Mouse (Mus musculus) midbrain, embryonic 15.5 days (tissue): ENCODE results near the gene Rprd1b. TPM values are rescaled to one million over a fixed set of nuclear protein-coding genes. Genes with fewer than 3 reads are reported as not detected.
A peak's percentile ranks its signal among the peaks of the same experiment; 100 is the strongest.

ENCODE experiments used
- ATAC-seq: fragments of 200-750 bp; cut with Nextera tagmentation; replicated peaks from 2 replicates; pipeline ENCODE4 v1.8.0; 2017; ENCODE audit warnings: moderate TSS enrichment
- H3K27ac ChIP-seq: fragments of 300-500 bp; sonication (generic); 2 replicates; pipeline ENCODE4 v1.5.1; 2015; ENCODE audit warnings: mild to moderate bottlenecking, inconsistent platforms
- H3K27me3 ChIP-seq: fragments of 300-500 bp; sonication (generic); replicated peaks from 2 replicates; pipeline ENCODE4 v1.6.1; 2015; ENCODE audit warnings: inconsistent platforms
- H3K36me3 ChIP-seq: fragments of 300-500 bp; sonication (generic); replicated peaks from 2 replicates; pipeline ENCODE4 v1.6.1; 2015; ENCODE audit warnings: inconsistent platforms
- H3K4me1 ChIP-seq: fragments of 300-500 bp; sonication (generic); 2 replicates; pipeline ENCODE4 v1.6.1; 2015; ENCODE audit warnings: inconsistent platforms
- H3K4me2 ChIP-seq: fragments of 300-500 bp; sonication (generic); 2 replicates; pipeline ENCODE4 v1.6.1; 2015; ENCODE audit warnings: inconsistent platforms, mild to moderate bottlenecking, moderate library complexity
- H3K4me3 ChIP-seq: fragments of 300-500 bp; sonication (generic); 2 replicates; pipeline ENCODE4 v1.5.1; 2015; ENCODE audit warnings: mild to moderate bottlenecking, inconsistent platforms
- H3K9ac ChIP-seq: fragments of 300-500 bp; sonication (generic); 2 replicates; pipeline ENCODE4 v1.6.1; 2015; ENCODE audit warnings: mild to moderate bottlenecking, inconsistent platforms
- H3K9me3 ChIP-seq: fragments of 300-500 bp; sonication (generic); 2 replicates; pipeline ENCODE4 v1.6.1; 2016; ENCODE audit warnings: inconsistent platforms
- WGBS: fragments of 180-500 bp; shearing (Covaris S2); methylation state at CpG from one replicate; pipeline ENCODE4 v1.1.7; 2015; ENCODE audit warnings: mixed read lengths; 5-methylcytosine and 5-hydroxymethylcytosine counted together
- polyA plus RNA-seq: library from polyadenylated mRNA; unstranded; fragments of >200 nt; fragmentation: Nextera tagmentation; extraction: Ambion mirVana; gene quantifications from 2 replicates; pipeline ENCODE4 v1.2.1, GENCODE M21; 2015

Gene Rprd1b
- polyA plus RNA-seq, 1 experiment from 2014 or later: 34.7 TPM

DNA sequence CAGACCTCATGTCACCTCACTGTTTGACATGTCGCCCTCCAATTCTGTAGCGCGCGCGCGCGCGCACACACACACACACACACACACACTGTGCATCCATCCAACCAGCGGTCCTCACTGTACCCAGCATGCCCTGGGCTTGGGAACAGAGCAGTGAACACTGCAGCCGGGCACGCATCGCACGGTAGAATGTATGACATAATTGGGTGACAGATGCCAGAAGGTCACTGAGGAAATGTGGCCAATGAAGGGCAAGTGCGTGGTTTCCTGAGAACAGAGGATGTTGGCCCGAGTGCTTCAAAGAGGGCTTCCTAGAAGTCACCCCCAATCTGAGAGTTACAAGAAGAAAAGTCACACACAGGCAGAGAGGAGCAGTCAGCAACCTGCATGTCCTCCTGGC, 146.7 kb downstream of the Rprd1b start:
- ATAC-seq: no peak
- Histone ChIP-seq H3K36me3 (no peaks in the 10 kb centered on the region), H3K9me3 (no peaks in the 10 kb centered on the region), H3K27ac (no peak overlapping the region), H3K27me3 (no peaks in the 10 kb centered on the region), H3K4me3 (no peak overlapping the region), H3K4me2 (no peak overlapping the region), H3K9ac (no peak overlapping the region), H3K4me1 (peaks cover 19% of the 10 kb centered on the region)
- 86% methylated on average over 15 of the region's 15 CpGs for WGBS

DNA sequence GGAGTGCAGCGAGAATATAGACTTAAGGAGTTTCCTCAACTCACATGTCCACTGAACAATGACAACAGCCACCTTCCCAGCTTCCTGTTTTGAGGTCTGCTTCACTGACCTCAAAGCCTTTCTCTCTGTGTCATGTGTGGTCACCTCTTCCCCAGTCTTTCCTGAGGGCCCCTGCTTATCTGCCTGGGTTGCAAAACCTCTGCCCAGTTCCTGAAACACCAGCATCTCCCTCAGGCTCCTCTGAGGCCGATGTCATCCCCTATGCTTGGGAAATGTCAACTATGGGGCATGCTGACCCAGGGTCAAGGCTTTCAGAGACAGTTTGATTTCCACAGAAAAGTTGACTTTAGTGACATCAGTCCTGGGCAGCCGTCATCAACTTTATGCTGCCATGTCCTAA, 147.1 kb downstream of the Rprd1b start:
- no peak for ATAC-seq
- Histone ChIP-seq H3K4me1 (peaks cover 19% of the 10 kb centered on the region), H3K27me3 (no peaks in the 10 kb centered on the region), H3K36me3 (no peaks in the 10 kb centered on the region), H3K9ac (no peak overlapping the region), H3K27ac (no peak overlapping the region), H3K4me2 (no peak overlapping the region), H3K4me3 (no peak overlapping the region), H3K9me3 (no peaks in the 10 kb centered on the region)
- 89% methylated on average over 3 of the region's 3 CpGs for WGBS

DNA sequence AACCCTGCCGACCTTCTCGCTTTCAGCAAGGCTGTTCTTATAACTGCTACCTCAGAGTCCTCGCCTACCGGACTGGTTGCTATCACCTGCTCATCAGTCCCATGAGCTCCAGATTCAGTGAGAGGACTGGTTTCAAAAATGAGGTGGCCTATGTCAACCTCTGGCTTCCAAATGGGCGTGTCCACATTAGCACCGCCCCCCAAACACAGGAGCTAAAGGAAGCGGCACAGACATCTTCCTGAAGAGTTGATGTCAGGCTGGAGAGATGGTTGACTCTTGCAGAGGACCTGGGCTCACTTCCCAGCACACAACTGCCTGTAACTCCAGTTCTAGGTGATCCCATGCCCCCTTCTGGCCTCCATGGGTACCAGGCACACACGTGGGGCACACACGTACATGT, 148.5 kb downstream of the Rprd1b start:
- Histone ChIP-seq H3K36me3 (no peaks in the 10 kb centered on the region), H3K27ac (no peak overlapping the region), H3K27me3 (no peaks in the 10 kb centered on the region), H3K9ac (no peak overlapping the region), H3K4me2 (no peak overlapping the region), H3K4me3 (no peak overlapping the region), H3K4me1 (peaks cover 22% of the 10 kb centered on the region), H3K9me3 (no peaks in the 10 kb centered on the region)
- 89% methylated on average over 9 of the region's 9 CpGs for WGBS
- ATAC-seq: no peak

DNA sequence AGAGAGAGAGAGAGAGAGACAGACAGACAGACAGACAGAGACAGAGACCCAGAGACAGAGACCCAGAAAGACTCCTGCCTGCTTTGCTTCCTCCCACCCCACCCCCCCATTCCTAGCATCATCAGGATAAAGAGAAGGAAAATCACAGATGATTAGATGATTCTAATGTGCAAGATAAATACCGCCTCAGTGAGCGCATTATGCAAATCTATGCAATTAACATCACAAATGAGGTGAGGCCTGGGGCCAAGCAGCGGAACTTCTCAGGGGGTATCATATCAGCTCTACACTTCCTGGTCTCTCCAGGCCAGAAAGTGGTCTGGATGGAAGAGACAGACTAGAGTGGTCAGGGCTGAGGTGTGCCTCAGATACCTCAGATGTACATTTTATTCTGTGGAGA, 149.3 kb downstream of the Rprd1b start:
- no peaks in the 10 kb centered on the region for H3K36me3 ChIP-seq
- H3K9me3 ChIP-seq: no peaks in the 10 kb centered on the region
- ATAC-seq: no peak
- H3K27ac ChIP-seq: 0 out of 2 replicates have a peak overlapping the region, but pooled peaks have one; percentile 26
- H3K27me3 ChIP-seq: no peaks in the 10 kb centered on the region
- WGBS: 21% methylated on average over 3 of the region's 3 CpGs
- H3K4me1 ChIP-seq: peaks cover 27% of the 10 kb centered on the region
- no peak overlapping the region for H3K9ac ChIP-seq
- no peak overlapping the region for H3K4me2 ChIP-seq
- H3K4me3 ChIP-seq: no peak overlapping the region

DNA sequence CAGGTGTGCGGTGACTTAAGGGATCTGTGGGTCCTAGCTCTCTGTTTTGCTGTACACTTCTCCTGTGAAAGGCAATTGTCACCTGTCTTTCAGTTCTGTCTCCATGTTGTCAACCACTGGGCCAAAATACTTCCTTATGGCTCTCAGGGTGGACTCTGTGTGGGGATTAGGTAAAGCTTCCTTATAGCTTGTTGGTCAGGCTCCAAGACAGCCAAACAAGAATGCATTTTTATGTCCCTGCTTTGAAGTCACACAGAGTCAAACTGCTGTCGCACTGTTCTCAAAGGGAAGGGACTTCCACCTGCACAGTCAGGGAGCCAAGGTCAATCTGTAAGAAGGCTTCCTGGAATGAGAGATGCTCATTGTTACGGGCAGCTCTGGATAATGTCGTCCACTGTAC, 149.8 kb downstream of the Rprd1b start:
- H3K36me3 ChIP-seq: no peaks in the 10 kb centered on the region
- H3K4me3 ChIP-seq: no peak overlapping the region
- no peak overlapping the region for H3K9ac ChIP-seq
- no peak for ATAC-seq
- WGBS: 74% methylated on average over 4 of the region's 4 CpGs
- H3K4me2 ChIP-seq: no peak overlapping the region
- H3K27ac ChIP-seq: peak overlapping the region; percentile 26; the same call in 1 of the 2 replicates
- H3K4me1 ChIP-seq: peaks cover 27% of the 10 kb centered on the region
- H3K27me3 ChIP-seq: no peaks in the 10 kb centered on the region
- H3K9me3 ChIP-seq: no peaks in the 10 kb centered on the region

DNA sequence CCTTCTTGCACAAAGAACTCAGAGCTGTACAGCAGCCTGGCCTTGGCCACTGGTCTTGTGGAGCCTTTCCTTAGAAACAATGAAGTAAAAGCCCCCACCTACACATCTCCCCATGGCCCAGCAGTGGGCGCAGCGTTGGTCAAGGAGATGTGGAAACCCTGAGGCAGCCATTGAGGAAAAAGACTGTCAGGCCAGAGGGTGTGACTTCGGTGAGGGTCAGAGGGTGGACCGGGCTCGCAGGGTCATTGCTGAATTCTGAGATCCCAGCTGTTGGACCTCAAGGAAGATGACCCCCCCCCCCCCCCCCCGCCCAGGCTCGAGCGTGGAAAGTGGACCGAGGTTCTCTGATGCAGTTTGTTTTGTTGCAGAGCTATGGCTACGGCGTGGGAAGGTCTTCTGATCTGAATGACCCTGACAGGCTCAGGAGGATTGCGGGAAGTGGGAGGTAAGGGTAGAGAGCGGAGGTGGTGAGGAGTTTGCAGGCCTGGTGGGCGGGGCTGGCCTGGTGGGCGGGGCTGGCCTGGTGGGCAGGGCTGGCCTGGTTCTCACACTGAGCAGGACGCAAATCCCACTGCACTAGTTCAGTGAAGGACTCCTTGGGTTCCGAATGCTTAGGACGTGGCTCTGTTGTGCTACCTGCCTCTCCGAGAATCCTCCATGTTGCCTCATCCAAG, 150.5 kb downstream of the Rprd1b start:
- Histone ChIP-seq H3K9ac (no peak overlapping the region; the same call in 1 of the 2 replicates), H3K9me3 (no peaks in the 10 kb centered on the region)
- 0 out of 2 replicates have a peak, but pooled peaks have one; percentile 53 for ATAC-seq

DNA sequence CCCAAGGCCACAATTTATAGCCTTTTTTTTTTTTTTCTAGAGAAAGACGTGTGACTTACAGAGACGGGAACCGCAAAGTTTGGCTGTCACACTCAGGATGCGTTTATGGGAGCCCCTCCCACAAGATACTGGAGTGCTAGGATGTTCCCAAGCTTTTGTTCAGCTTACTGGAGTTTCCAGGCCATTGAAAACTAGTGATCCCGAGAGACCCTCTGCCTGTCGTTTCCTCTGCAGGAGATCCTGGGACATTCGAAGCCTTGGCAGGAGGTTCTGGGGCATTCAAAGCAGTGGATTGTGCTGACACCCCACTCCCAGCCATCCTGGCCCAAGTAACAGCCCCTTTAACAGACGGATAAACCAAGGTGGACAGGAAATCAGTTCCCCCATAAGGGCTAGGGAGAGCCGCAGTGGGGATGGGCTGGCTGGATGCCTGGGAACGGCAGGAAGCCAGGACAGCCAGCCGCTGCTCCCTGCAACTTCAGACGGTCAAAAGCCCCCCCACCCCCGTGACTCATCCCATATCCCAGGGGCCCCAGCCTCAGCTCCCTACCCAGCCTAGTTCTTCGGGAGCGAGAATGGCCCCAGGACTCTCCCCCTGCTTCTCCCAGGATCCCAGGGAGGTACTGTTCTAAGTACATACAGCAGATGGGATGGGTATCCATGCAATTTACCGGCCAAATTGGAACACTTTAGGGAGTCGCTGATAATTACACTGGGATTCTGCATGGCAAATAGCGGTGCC, 151.2 kb downstream of the Rprd1b start:
- no peak for ATAC-seq
- H3K9ac ChIP-seq: no peak overlapping the region; the same call in 1 of the 2 replicates

More for the DNA sequence above, 150.5 kb downstream of the Rprd1b start:
- Histone ChIP-seq H3K27ac (no peak overlapping the region), H3K36me3 (no peaks in the 10 kb centered on the region), H3K4me3 (peak overlapping the region; percentile 18), H3K4me1 (peaks cover 27% of the 10 kb centered on the region), H3K4me2 (peak overlapping the region; percentile 42), H3K27me3 (no peaks in the 10 kb centered on the region)
- WGBS: 18% methylated on average over 16 of the region's 19 CpGs

DNA sequence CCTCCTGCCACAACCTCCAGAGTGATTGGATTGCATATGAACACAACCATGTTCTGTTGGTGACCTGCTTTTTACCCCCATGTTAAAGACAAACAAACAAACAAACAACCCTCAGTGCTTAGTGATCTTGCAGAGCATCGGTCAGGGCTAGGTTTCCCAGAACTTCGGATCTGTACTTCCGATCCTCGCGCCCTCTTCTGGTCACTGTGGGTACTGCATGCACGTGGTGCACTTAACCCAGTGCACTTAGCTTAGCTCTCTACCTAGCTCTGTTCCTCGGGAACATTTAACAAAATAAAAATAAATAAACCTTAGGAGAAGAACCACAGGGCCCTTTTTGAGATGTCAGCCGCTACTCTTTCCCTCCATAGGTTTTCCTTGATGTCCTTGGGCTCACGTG, 152.5 kb downstream of the Rprd1b start:
- no peaks in the 10 kb centered on the region for H3K9me3 ChIP-seq
- no peaks in the 10 kb centered on the region for H3K27me3 ChIP-seq
- no peak overlapping the region for H3K9ac ChIP-seq
- H3K4me2 ChIP-seq: no peak overlapping the region
- no peak overlapping the region for H3K4me3 ChIP-seq
- H3K36me3 ChIP-seq: no peaks in the 10 kb centered on the region
- peaks cover 27% of the 10 kb centered on the region for H3K4me1 ChIP-seq
- H3K27ac ChIP-seq: no peak overlapping the region
- 40% methylated on average over 9 of the region's 9 CpGs for WGBS
- no peak for ATAC-seq

More for the DNA sequence above, 151.2 kb downstream of the Rprd1b start:
- Histone ChIP-seq H3K27me3 (no peaks in the 10 kb centered on the region), H3K4me2 (peak overlapping the region; percentile 42), H3K4me3 (peak overlapping the region; percentile 18; the same call in 1 of the 2 replicates), H3K9me3 (no peaks in the 10 kb centered on the region), H3K4me1 (peaks cover 27% of the 10 kb centered on the region), H3K36me3 (no peaks in the 10 kb centered on the region), H3K27ac (no peak overlapping the region)
- 15% methylated on average over 18 of the region's 18 CpGs for WGBS

Other genes starting within 250 kb of the Rprd1b start
- 28.3 and 33.3 TPM in 2 replicates for gene Vstm2l, start 113.8 kb upstream of the Rprd1b start, polyA plus RNA-seq
- gene Tti1, start 64 bp upstream of the Rprd1b start, polyA plus RNA-seq: 17.4 and 19.5 TPM in 2 replicates
- 10.1 and 12.4 TPM in 2 replicates for gene Tgm2, start 117.9 kb downstream of the Rprd1b start, polyA plus RNA-seq
- 1.6 TPM in 2 replicates for gene D630003M21Rik, start 200.7 kb downstream of the Rprd1b start, polyA plus RNA-seq
- gene Bpi, start 229.6 kb downstream of the Rprd1b start, polyA plus RNA-seq: not detected in 2 replicates